Comparison of ENCODE assay signal across 21 mouse cellular contexts in genomic region chr17:56136558-56136957, GRCm38 (mm10). TPM values are rescaled to one million over a fixed set of nuclear protein-coding genes. Genes with fewer than 3 reads are reported as not detected.
"Had no signal": no experiment of that assay in that cellular context is flagged by ENCODE, and none has a peak within 500 bp of the region (broad histone marks: within the 10 kb centered on the region; RNA-seq: fewer than 3 reads in every experiment).

No protein-coding gene starts in this region.

- H3K9me3 ChIP-seq: kidney, embryonic 15.5 days; lung, embryonic 15.5 days; midbrain, embryonic 12.5 days; midbrain, embryonic 15.5 days; neural tube, embryonic 12.5 days; stomach, embryonic 15.5 days had no signal

- H3K9ac ChIP-seq: kidney, embryonic 15.5 days; liver, embryonic 14.5 days; lung, embryonic 15.5 days; midbrain, embryonic 12.5 days; midbrain, embryonic 15.5 days; neural tube, embryonic 12.5 days; stomach, embryonic 15.5 days had no signal

- DNase-seq: kidney, adult 18-20 months; kidney, postnatal 10 days; kidney, postnatal 36 days; layer of hippocampus, postnatal 36 days; lung, adult 18-20 months; lung, postnatal 14 days; retina, postnatal 1 day; right cerebral cortex, postnatal 25 days; spleen, adult 18-20 months; thymus, postnatal 25 days had no signal

- ATAC-seq: midbrain, embryonic 15.5 days had no signal

- H3K27ac ChIP-seq: kidney, embryonic 15.5 days; left cerebral cortex, adult 2 months; liver, embryonic 14.5 days; lung, embryonic 15.5 days; macrophage; midbrain, embryonic 12.5 days; midbrain, embryonic 15.5 days; neural tube, embryonic 12.5 days; stomach, embryonic 15.5 days had no signal

- H3K36me3 ChIP-seq: kidney, embryonic 15.5 days; lung, embryonic 15.5 days; midbrain, embryonic 12.5 days; midbrain, embryonic 15.5 days; neural tube, embryonic 12.5 days; stomach, embryonic 15.5 days had no signal

- H3K4me2 ChIP-seq: kidney, embryonic 15.5 days; liver, embryonic 11.5 days; lung, embryonic 15.5 days; midbrain, embryonic 12.5 days; midbrain, embryonic 15.5 days; stomach, embryonic 15.5 days had no signal

- H3K4me3 ChIP-seq: kidney, embryonic 15.5 days; left cerebral cortex, adult 2 months; lung, embryonic 15.5 days; midbrain, embryonic 12.5 days; midbrain, embryonic 15.5 days; neural tube, embryonic 12.5 days; stomach, embryonic 15.5 days had no signal

RNA-seq across cellular contexts. Expression of gene Lrg1, which starts 14.8 kb away (rescaled TPM):
- total RNA-seq: layer of hippocampus, postnatal 10 days had no signal
- polyA plus RNA-seq: neural tube, embryonic 12.5 days had no signal

RNA-seq across cellular contexts. Expression of gene Plin5, which starts 19.2 kb away (rescaled TPM):
- polyA plus RNA-seq: macrophage had no signal

RNA-seq across cellular contexts. Expression of gene Plin4, which starts 27.0 kb away (rescaled TPM):
- polyA plus RNA-seq: macrophage had no signal
